In genomic region chr13:100669291-100670022, GRCm38 (mm10) we compare ENCODE assay signal across 8 mouse cellular contexts. TPM values are rescaled to one million over a fixed set of nuclear protein-coding genes. Genes with fewer than 3 reads are reported as not detected.
DNase-seq lines count a peak whose midpoint lies in the region; ATAC-seq and TF ChIP-seq lines count a peak whose summit lies in the region.

Ccdc125 (plus strand) TSS chr13:100669717.

- no peak for TF ChIP-seq CTCF in lung, adult 2 months (IDR thresholded peaks at IDR 0.05; ENCODE audit: insufficient read depth, low read length)

- no peak within 1 kb of the TSS for H3K27ac ChIP-seq in neural tube, embryonic 15.5 days (replicated peaks)

- WGBS in lung, adult 2 months: 1% methylated on average over 44 of the region's 44 CpGs
- under 1% methylated on average over 44 of the region's 44 CpGs for WGBS in neural tube, embryonic 15.5 days

- peak within 1 kb of the TSS; percentile 36 for H3K9ac ChIP-seq in neural tube, embryonic 15.5 days (replicated peaks)

- intact Hi-C loops in left cerebral cortex, postnatal 25 days (cut with DNase I): no loop called here

- DNase-seq in adrenal gland, postnatal 10 days: peak; percentile 55
- DNase-seq in gastrocnemius, postnatal 25 days: peak; percentile 17
- DNase-seq in kidney, adult 11 months: peak; percentile 32
- peak; percentile 57 for DNase-seq in lung, adult 2 months
- peak; percentile 46 for DNase-seq in urinary bladder, adult 2 months (ENCODE audit: low spot score)
- no peak for DNase-seq in left cerebral cortex, postnatal 25 days (ENCODE audit: low spot score in 2 of 2)

- H3K9me3 ChIP-seq in neural tube, embryonic 15.5 days (replicated peaks): no peaks in the 10 kb centered on the region

- H3K27me3 ChIP-seq in neural tube, embryonic 15.5 days (replicated peaks): peaks cover 3% of the 10 kb centered on the region

- peak within 1 kb of the TSS; percentile 89 for H3K4me2 ChIP-seq in neural tube, embryonic 15.5 days

- no peak; the same call in 1 of the 2 replicates for TF ChIP-seq POLR2A in lung, adult 2 months (IDR thresholded peaks at IDR 0.05; ENCODE audit: borderline replicate concordance, extremely low read depth, low read depth, low read length)

- H3K4me3 ChIP-seq in lung, adult 2 months (replicated peaks; ENCODE audit: extremely low read depth, low read depth, low read length): peak within 1 kb of the TSS; percentile 98
- H3K4me3 ChIP-seq in neural tube, embryonic 15.5 days (replicated peaks): peak within 1 kb of the TSS; percentile 50

- peak; percentile 76 for ATAC-seq in CD4-positive, CD25-positive, alpha-beta regulatory T cell, adult 4 months
- peak; percentile 75 for ATAC-seq in neural tube, embryonic 15.5 days (ENCODE audit: low FRiP score)

- peaks cover 4% of the 10 kb centered on the region; the same call in 1 of the 2 replicates for H3K4me1 ChIP-seq in lung, adult 2 months (ENCODE audit: control insufficient read depth, insufficient read depth, low read length)
- peaks cover 7% of the 10 kb centered on the region; the same call in 1 of the 2 replicates for H3K4me1 ChIP-seq in neural tube, embryonic 15.5 days

- peaks cover 11% of the 10 kb centered on the region for H3K36me3 ChIP-seq in neural tube, embryonic 15.5 days

RNA-seq across cellular contexts. Expression of gene Ccdc125, which starts in this region (rescaled TPM):
- polyA plus RNA-seq in CD4-positive, CD25-positive, alpha-beta regulatory T cell, adult 4 months (2017; shearing (Covaris generic)): 10 to 100 TPM; 24.4 to 25.0 TPM
- 1 to 10 TPM; 3.9 to 4.3 TPM for total RNA-seq in adrenal gland, postnatal 10 days (2021)
- under 1 TPM; 0.18 to 0.43 TPM for total RNA-seq in gastrocnemius, postnatal 25 days (2021)
- 2.0 and 2.5 TPM in 2 replicates for polyA plus RNA-seq in lung, adult 2 months (2012; rRNA removed)
- 1.5 and 3.7 TPM in 2 replicates for polyA plus RNA-seq in neural tube, embryonic 15.5 days (2015; fragmentation: Nextera tagmentation; extraction: Ambion mirVana)
- polyA plus RNA-seq in urinary bladder, adult 2 months (2012; rRNA removed): 8.8 and 9.1 TPM in 2 replicates
- total RNA-seq in left cerebral cortex, postnatal 25 days (2021): under 1 TPM in 1 of 2 experiments, not detected in 1; 0.23 TPM

Comparison
In these comparisons a context has a peak if more than half of its experiments do, and no peak if none do; other contexts are left out.
1. Peak in DNase-seq in gastrocnemius, postnatal 25 days; RNA of the gene not detected or under 1 TPM.
2. DNase-seq: peak in adrenal gland, postnatal 10 days (single experiment), kidney, adult 11 months (single experiment), lung, adult 2 months (single experiment) and urinary bladder, adult 2 months (single experiment); none in left cerebral cortex, postnatal 25 days (0 of 2).